Mouse (Mus musculus) heart, adult 11 months (tissue): Measurements from ENCODE around the gene Tmem151a.

Experiments used
- DNase-seq: peaks from one replicate; pipeline ENCODE4 v3.0.0; 2022

Gene Tmem151a

GRCm38 (mm10) chr19:5067040-5067799 lies 18.1 kb downstream of the Tmem151a start:
- DNase-seq, result peak; percentile 94

- DNase-seq, result peak; percentile 92
These were observed 20.2 kb downstream of the Tmem151a start for GRCm38 (mm10) chr19:5065104-5065503.

GRCm38 (mm10) chr19:5062446-5062845 lies 22.9 kb downstream of the Tmem151a start:
- peak; percentile 95 for DNase-seq

- no peak for DNase-seq
These were observed 23.3 kb downstream of the Tmem151a start for GRCm38 (mm10) chr19:5062041-5062440.

- peak; percentile 95 for DNase-seq
These were observed 24.7 kb downstream of the Tmem151a start for GRCm38 (mm10) chr19:5060365-5061330.

GRCm38 (mm10) chr19:5058801-5059771 lies 26.2 kb downstream of the Tmem151a start:
- peak; percentile 95 for DNase-seq

- DNase-seq, result peak; percentile 88
These were observed 27.2 kb downstream of the Tmem151a start for GRCm38 (mm10) chr19:5057876-5058775.

- peak; percentile 93 for DNase-seq
These were observed 29.1 kb downstream of the Tmem151a start for GRCm38 (mm10) chr19:5056251-5056650.

- DNase-seq, result peak; percentile 90
These were observed 31.4 kb downstream of the Tmem151a start for GRCm38 (mm10) chr19:5053909-5054308.

GRCm38 (mm10) chr19:5052853-5053252 lies 32.5 kb downstream of the Tmem151a start:
- no peak for DNase-seq

GRCm38 (mm10) chr19:5052166-5052822 lies 33.0 kb downstream of the Tmem151a start:
- DNase-seq, result no peak

- DNase-seq, result peak; percentile 90
These were observed 33.8 kb downstream of the Tmem151a start for GRCm38 (mm10) chr19:5051515-5051914.

GRCm38 (mm10) chr19:5051031-5051430 lies 34.3 kb downstream of the Tmem151a start:
- peak; percentile 93 for DNase-seq

GRCm38 (mm10) chr19:5050047-5050905 lies 35.1 kb downstream of the Tmem151a start, which contains the start of gene Rin1:
Rin1 (plus strand) TSS chr19:5050481.
- DNase-seq, result peak; percentile 98

GRCm38 (mm10) chr19:5049325-5049724 lies 36.0 kb downstream of the Tmem151a start:
- peak; percentile 90 for DNase-seq

GRCm38 (mm10) chr19:5048138-5049056 lies 36.9 kb downstream of the Tmem151a start:
- peak; percentile 92 for DNase-seq

GRCm38 (mm10) chr19:5045531-5045930 lies 39.8 kb downstream of the Tmem151a start:
- no peak for DNase-seq

GRCm38 (mm10) chr19:5041588-5041987 lies 43.7 kb downstream of the Tmem151a start:
- DNase-seq, result no peak
